Mouse (Mus musculus) spleen, adult 2 months (tissue): ENCODE measurements at regions not wholly inside any gene's neighbourhood (a gene's known extent, or its start where the extent isn't known, plus 50 kb on each side); places are given as distances from the start of the nearest gene placed in this dataset.

Experiments
- CTCF ChIP-seq: fragments of 200-500 bp; IDR thresholded peaks from 2 replicates; pipeline ENCODE4 v1.5.1; 2011; ENCODE audit warnings: mild to moderate bottlenecking, inconsistent platforms; ENCODE audit not compliant: insufficient read depth, insufficient read length, insufficient replicate concordance; ENCODE audit errors: extremely low read depth
- POLR2A ChIP-seq: fragments of 200-500 bp; IDR thresholded peaks from 2 replicates; pipeline ENCODE4 v1.6.1; 2011; ENCODE audit warnings: low read depth, low read length, inconsistent platforms

DNA sequence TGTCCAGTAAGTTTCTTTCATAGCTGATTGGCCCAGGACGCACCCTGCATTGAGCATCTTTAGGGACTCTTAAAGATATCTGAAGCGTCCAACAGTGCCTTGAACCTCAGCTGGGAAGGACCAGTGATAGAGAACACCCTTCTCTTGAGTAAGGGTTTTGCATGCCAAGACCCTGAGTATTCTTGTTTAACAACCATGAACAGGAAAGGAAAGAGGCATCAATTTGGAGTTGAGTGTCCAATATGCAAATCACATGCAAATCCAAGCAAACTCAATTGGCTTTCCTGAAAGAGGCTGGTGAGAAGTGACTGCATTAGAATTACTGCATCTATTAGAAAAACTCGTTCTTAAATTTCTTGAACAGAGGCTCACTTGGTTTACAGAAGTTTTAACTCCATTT is 220.0 kb upstream of the A1bg start:
- no peak for TF ChIP-seq CTCF
- no peak for TF ChIP-seq POLR2A
